Comparison of ENCODE assay signal across 14 mouse cellular contexts in the genomic region with DNA sequence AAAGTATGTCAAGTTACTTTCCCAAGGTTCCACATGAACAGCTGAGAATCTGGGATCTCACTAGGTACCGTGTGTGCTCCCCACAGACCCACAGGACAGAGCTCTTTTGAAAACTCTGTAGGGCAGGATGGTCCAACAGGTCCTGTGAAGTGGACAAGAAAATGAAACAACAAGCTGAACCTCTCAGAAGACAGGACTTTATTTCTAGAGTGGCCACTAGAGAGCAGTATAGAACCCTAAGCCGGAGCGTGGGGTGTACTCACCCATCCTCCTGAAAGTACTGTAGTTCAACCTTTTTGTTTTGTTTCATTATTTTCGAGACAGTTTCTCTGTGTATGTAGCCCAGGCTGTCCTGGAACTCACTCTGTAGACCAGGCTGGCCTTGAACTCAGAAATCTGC. TPM values are rescaled to one million over a fixed set of nuclear protein-coding genes. Genes with fewer than 3 reads are reported as not detected.
DNase-seq lines count a peak whose midpoint lies in the region; ATAC-seq and TF ChIP-seq lines count a peak whose summit lies in the region.
"Had no signal": no experiment of that assay in that cellular context is flagged by ENCODE, and none has a peak within 500 bp of the region (broad histone marks: within the 10 kb centered on the region; RNA-seq: fewer than 3 reads in every experiment).

No protein-coding gene starts in this region.

- H3K27me3 ChIP-seq in heart, adult 2 months (ENCODE audit: control insufficient read depth, insufficient read depth, low read length): no peaks in the 10 kb centered on the region
- no peaks in the 10 kb centered on the region for H3K27me3 ChIP-seq in midbrain, postnatal 0 days (ENCODE audit: insufficient read depth, low read length)
- no peaks in the 10 kb centered on the region for H3K27me3 ChIP-seq in midbrain, embryonic 15.5 days (replicated peaks)
- no peaks in the 10 kb centered on the region for H3K27me3 ChIP-seq in forebrain, embryonic 12.5 days
- H3K27me3 ChIP-seq: embryonic facial prominence, embryonic 13.5 days; heart, embryonic 15.5 days had no signal

- TF ChIP-seq CTCF in heart, adult 2 months (IDR thresholded peaks at IDR 0.05): peak; percentile 76
- peak; percentile 28 for TF ChIP-seq CTCF in midbrain, postnatal 0 days (IDR thresholded peaks at IDR 0.05)
- peak; percentile 28; the same call in 1 of the 2 replicates for TF ChIP-seq CTCF in bone marrow macrophage, adult 2 months (IDR thresholded peaks at IDR 0.05; ENCODE audit: low read depth, low read length)

- H3K4me1 ChIP-seq in heart, adult 2 months (ENCODE audit: control insufficient read depth, insufficient read depth, low read length): peaks cover 12% of the 10 kb centered on the region
- no peaks in the 10 kb centered on the region for H3K4me1 ChIP-seq in midbrain, postnatal 0 days (ENCODE audit: insufficient read depth, low read length)
- no peaks in the 10 kb centered on the region for H3K4me1 ChIP-seq in midbrain, embryonic 15.5 days
- peaks cover 27% of the 10 kb centered on the region for H3K4me1 ChIP-seq in bone marrow macrophage, adult 2 months (ENCODE audit: control insufficient read depth, insufficient read depth, low read length)
- H3K4me1 ChIP-seq in forebrain, embryonic 12.5 days: no peaks in the 10 kb centered on the region
- H3K4me1 ChIP-seq: embryonic facial prominence, embryonic 13.5 days; heart, embryonic 15.5 days had no signal

- no peak overlapping the region for H3K4me3 ChIP-seq in heart, adult 2 months
- H3K4me3 ChIP-seq in midbrain, postnatal 0 days (ENCODE audit: low read depth, low read length): no peak overlapping the region
- H3K4me3 ChIP-seq in midbrain, embryonic 15.5 days: no peak overlapping the region
- H3K4me3 ChIP-seq in bone marrow macrophage, adult 2 months (ENCODE audit: insufficient read depth, low read length): no peak overlapping the region
- H3K4me3 ChIP-seq in forebrain, embryonic 12.5 days (replicated peaks): no peak overlapping the region
- H3K4me3 ChIP-seq: embryonic facial prominence, embryonic 13.5 days; heart, embryonic 15.5 days had no signal

- H3K9ac ChIP-seq in heart, adult 2 months (ENCODE audit: low read depth, low read length): no peak overlapping the region
- no peak overlapping the region for H3K9ac ChIP-seq in midbrain, postnatal 0 days (replicated peaks; ENCODE audit: low read length, poor library complexity, severe bottlenecking)
- no peak overlapping the region for H3K9ac ChIP-seq in midbrain, embryonic 15.5 days
- no peak overlapping the region for H3K9ac ChIP-seq in forebrain, embryonic 12.5 days
- H3K9ac ChIP-seq: embryonic facial prominence, embryonic 13.5 days; heart, embryonic 15.5 days had no signal

- no peak for ATAC-seq in midbrain, postnatal 0 days (ENCODE audit: low FRiP score)
- no peak for ATAC-seq in midbrain, embryonic 15.5 days (replicated peaks)
- ATAC-seq in forebrain, embryonic 12.5 days (ENCODE audit: low FRiP score): no peak

- no peaks in the 10 kb centered on the region for H3K79me2 ChIP-seq in heart, adult 2 months (replicated peaks; ENCODE audit: control insufficient read depth, insufficient read depth, low read length)

- 65% methylated on average over 4 of the region's 4 CpGs for WGBS in heart, adult 2 months
- WGBS in midbrain, postnatal 0 days: 87% methylated on average over 4 of the region's 4 CpGs
- WGBS in midbrain, embryonic 15.5 days: 80% methylated on average over 4 of the region's 4 CpGs
- WGBS in forebrain, embryonic 12.5 days: 88% methylated on average over 4 of the region's 4 CpGs

- TF ChIP-seq POLR2A in heart, adult 2 months (IDR thresholded peaks at IDR 0.05; ENCODE audit: insufficient read depth, low read depth, low read length): no peak
- no peak for TF ChIP-seq POLR2A in bone marrow macrophage, adult 2 months (IDR thresholded peaks at IDR 0.05; ENCODE audit: borderline replicate concordance, low read depth, low read length)

- no peaks in the 10 kb centered on the region for H3K9me3 ChIP-seq in midbrain, postnatal 0 days (ENCODE audit: low read length)
- H3K9me3 ChIP-seq in midbrain, embryonic 15.5 days: no peaks in the 10 kb centered on the region
- H3K9me3 ChIP-seq in forebrain, embryonic 12.5 days: no peaks in the 10 kb centered on the region
- H3K9me3 ChIP-seq: embryonic facial prominence, embryonic 13.5 days; heart, embryonic 15.5 days had no signal

- intact Hi-C loops in heart, adult 2 months (cut with DNase I): no loop called here
- intact Hi-C loops in heart, postnatal 36 days (cut with DNase I): no loop called here

- peak in 1 of 2 experiments; percentile 11 for DNase-seq in heart, adult 2 months
- no peak for DNase-seq in heart, postnatal 36 days
- DNase-seq in midbrain, postnatal 0 days (ENCODE audit: low spot score): no peak
- peak; percentile 32 for DNase-seq in naive thymus-derived CD4-positive, alpha-beta T cell, adult 2 months (ENCODE audit: low read depth)
- no peak for DNase-seq in neural tube, embryonic 10.5 days (ENCODE audit: extremely low spot score, low spot score)
- DNase-seq: lung, postnatal 36 days; right cerebral cortex, postnatal 25 days had no signal

- H3K4me2 ChIP-seq in midbrain, postnatal 0 days (ENCODE audit: low read depth, low read length, poor library complexity, severe bottlenecking): no peak overlapping the region
- no peak overlapping the region for H3K4me2 ChIP-seq in midbrain, embryonic 15.5 days
- no peak overlapping the region for H3K4me2 ChIP-seq in forebrain, embryonic 12.5 days
- H3K4me2 ChIP-seq: embryonic facial prominence, embryonic 13.5 days; heart, embryonic 15.5 days had no signal

- no peak overlapping the region for H3K27ac ChIP-seq in heart, adult 2 months
- no peak overlapping the region for H3K27ac ChIP-seq in midbrain, postnatal 0 days (ENCODE audit: low read depth, low read length)
- no peak overlapping the region for H3K27ac ChIP-seq in midbrain, embryonic 15.5 days
- no peak overlapping the region for H3K27ac ChIP-seq in bone marrow macrophage, adult 2 months (ENCODE audit: insufficient read depth, low read depth, low read length)
- no peak overlapping the region for H3K27ac ChIP-seq in forebrain, embryonic 12.5 days
- H3K27ac ChIP-seq: embryonic facial prominence, embryonic 13.5 days; heart, embryonic 15.5 days had no signal

- peaks cover 2% of the 10 kb centered on the region; the same call in 1 of the 2 replicates for H3K36me3 ChIP-seq in heart, adult 2 months (ENCODE audit: control insufficient read depth, insufficient read depth, low read length)
- peaks cover 30% of the 10 kb centered on the region for H3K36me3 ChIP-seq in midbrain, postnatal 0 days (ENCODE audit: insufficient read depth, low read length)
- peaks cover 15% of the 10 kb centered on the region for H3K36me3 ChIP-seq in midbrain, embryonic 15.5 days (replicated peaks)
- H3K36me3 ChIP-seq in forebrain, embryonic 12.5 days (replicated peaks): peaks cover 34% of the 10 kb centered on the region

- TF ChIP-seq EP300 in heart, adult 2 months (IDR thresholded peaks at IDR 0.05; ENCODE audit: insufficient read depth, low read depth, low read length): no peak

RNA-seq across cellular contexts. Expression of gene Aqp7, which starts 19.7 kb away (rescaled TPM):
- total RNA-seq in heart, adult 2 months (2021): 10 to 100 TPM; 21.6 to 33.0 TPM
- polyA plus RNA-seq in heart, adult 2 months (2012; rRNA removed): 32.7 and 53.4 TPM in 2 replicates
- 10 to 100 TPM; 30.2 to 49.0 TPM for total RNA-seq in heart, postnatal 36 days (2021)
- not detected in 2 replicates for total RNA-seq in midbrain, postnatal 0 days (2014; rRNA removed)
- polyA plus RNA-seq in midbrain, postnatal 0 days (2015; fragmentation: Nextera tagmentation; extraction: Ambion mirVana): not detected in 2 replicates
- polyA plus RNA-seq in midbrain, embryonic 15.5 days (2015; fragmentation: Nextera tagmentation; extraction: Ambion mirVana): not detected in 2 replicates
- not detected in 2 replicates for polyA plus RNA-seq in bone marrow macrophage, adult 2 months (2012; ENCODE audit: insufficient read depth, insufficient read length, missing spikeins)
- polyA plus RNA-seq in forebrain, embryonic 12.5 days (2016; fragmentation: Nextera tagmentation; extraction: Ambion mirVana): not detected in 2 replicates
- polyA plus RNA-seq: limb, embryonic 11.5 days; neural tube, embryonic 11.5 days had no signal

RNA-seq across cellular contexts. Expression of gene Nfx1, which starts 57.6 kb away (rescaled TPM):
- total RNA-seq in heart, adult 2 months (2021): 10 to 100 TPM; 18.9 to 19.8 TPM
- 16.9 and 30.6 TPM in 2 replicates for polyA plus RNA-seq in heart, adult 2 months (2012; rRNA removed)
- 10 to 100 TPM; 20.9 to 22.8 TPM for total RNA-seq in heart, postnatal 36 days (2021)
- 63.1 and 74.4 TPM in 2 replicates for total RNA-seq in midbrain, postnatal 0 days (2014; rRNA removed)
- polyA plus RNA-seq in midbrain, postnatal 0 days (2015; fragmentation: Nextera tagmentation; extraction: Ambion mirVana): 70.6 and 76.3 TPM in 2 replicates
- polyA plus RNA-seq in midbrain, embryonic 15.5 days (2015; fragmentation: Nextera tagmentation; extraction: Ambion mirVana): 110 and 121 TPM in 2 replicates
- 38.5 and 38.8 TPM in 2 replicates for polyA plus RNA-seq in bone marrow macrophage, adult 2 months (2012; ENCODE audit: insufficient read depth, insufficient read length, missing spikeins)
- 104 and 109 TPM in 2 replicates for polyA plus RNA-seq in forebrain, embryonic 12.5 days (2016; fragmentation: Nextera tagmentation; extraction: Ambion mirVana)

Comparison
In these comparisons a context has a peak if more than half of its experiments do, and no peak if none do; other contexts are left out.
1. RNA of gene Aqp7, which starts 19.7 kb away (polyA plus RNA-seq): 32.7 to 53.4 TPM in heart, adult 2 months; not detected in forebrain, embryonic 12.5 days, not detected in midbrain, embryonic 15.5 days, not detected in midbrain, postnatal 0 days and not detected in bone marrow macrophage, adult 2 months; every median in the first group is over 10 times any median in the second.
2. Peak in every context shown above with its lines, with median percentiles within 50 percentile points of each other: CTCF ChIP-seq.